Mouse (Mus musculus): ENCODE results near the gene Gm3646. TPM values are rescaled to one million over a fixed set of nuclear protein-coding genes. Genes with fewer than 3 reads are reported as not detected.

Gene Gm3646
- total RNA-seq (2022) = not detected

DNA sequence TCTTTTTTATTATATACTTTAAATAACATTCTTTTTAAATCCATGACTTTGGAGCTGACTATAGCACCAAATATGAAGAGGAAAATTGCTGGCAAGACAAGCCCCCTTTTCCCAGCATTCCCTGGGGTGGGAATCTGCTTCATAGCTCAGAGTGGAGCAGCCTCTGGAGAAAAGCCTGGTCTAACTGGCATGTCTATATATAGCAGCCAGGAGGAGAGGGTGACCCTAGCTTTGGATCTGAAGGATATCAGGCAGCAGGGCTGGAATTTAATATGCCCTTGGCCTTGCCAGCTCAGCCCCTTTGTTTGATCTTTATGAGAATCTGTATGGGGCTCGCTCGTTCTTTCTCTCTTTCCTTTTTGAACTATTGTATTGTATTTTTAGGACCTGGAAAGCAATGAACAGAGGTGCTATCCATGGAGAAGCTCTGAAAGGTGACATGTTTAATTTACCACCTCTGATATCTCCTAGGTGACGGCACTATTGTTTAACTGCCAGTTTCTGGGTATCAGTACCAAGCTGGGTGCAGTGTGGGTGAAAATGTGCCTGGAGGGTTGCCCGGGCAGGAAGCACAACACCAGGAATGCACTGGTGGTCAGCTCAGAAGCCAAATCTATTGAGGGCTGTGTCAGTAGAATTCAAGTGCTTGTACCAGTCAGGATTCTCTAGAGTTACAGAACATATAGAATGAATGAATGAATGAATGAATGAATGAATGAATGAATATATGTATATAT, at the start of gene Gm3646:
Gene Gm3646, minus strand, starts transcription at position 90 of the 737 bp plus-strand sequence.
- DNase-seq (ENCODE audit: low spot score in 2 of 2) = no peak

DNA sequence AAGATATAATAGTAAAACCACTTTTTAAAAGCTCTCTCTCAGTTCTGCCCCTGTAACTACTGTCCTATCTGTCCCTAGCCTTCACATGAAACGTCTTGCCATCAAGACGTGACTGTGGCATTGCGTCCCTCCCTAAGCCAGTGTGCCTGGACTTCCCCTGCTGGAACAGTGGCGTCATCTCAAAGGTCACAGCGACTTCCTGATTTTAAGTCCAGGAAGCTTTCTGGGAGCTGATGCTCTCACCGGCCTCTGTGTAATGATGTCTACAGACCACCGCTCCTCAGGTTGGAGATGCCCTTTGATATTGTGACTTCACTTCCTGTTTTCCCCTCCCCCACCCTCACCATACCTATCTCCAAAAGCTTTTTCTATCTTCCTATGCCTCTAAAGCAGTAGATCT, 41.9 kb upstream of the Gm3646 start:
- DNase-seq (ENCODE audit: low spot score in 2 of 2) = no peak

DNA sequence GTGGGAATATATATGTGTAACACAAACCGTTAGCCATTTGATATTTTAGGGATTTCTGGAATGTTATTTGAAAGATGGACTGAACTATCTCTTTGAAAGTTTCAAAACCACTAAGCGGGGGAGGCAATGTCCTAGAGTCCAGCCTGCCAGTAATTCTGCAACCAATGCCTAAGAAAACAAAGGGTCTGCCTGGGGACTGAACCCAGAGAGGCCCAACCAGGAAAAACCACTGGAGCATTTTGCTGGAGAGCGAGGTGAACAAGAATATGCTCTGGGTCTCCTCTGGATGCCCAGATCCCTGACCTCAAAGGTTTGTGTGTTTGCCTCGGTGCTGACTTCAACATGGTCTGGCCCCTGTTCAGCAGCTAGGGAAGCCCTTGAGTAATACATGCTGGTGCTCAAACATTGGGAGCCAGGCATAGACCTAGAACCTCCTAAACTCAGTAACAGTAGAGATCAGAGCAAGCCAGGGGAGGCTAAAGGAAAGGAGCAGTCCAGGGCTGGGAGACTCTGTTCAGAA, 41.0 kb upstream of the Gm3646 start:
- DNase-seq (ENCODE audit: low spot score in 2 of 2) = no peak

DNA sequence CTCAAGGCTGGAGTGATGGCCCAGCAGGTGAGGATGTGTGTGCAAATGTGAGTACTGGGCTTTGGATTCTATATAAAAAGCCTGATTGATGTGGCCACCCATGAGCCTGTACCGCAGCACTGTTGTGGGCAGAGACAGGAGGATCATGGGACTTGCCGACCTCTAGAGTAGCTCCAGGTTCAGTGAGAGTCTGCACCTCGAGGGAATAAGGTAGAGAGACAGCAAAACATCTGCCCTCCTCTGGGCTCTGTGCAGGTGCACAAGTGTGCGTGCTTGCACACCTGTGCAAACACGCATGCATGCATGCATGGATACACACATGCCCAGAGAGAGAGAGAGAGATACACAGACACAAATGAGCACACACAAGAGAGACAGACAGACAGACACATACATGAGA, 38.2 kb upstream of the Gm3646 start:
- no peak for DNase-seq (ENCODE audit: low spot score in 2 of 2)

DNA sequence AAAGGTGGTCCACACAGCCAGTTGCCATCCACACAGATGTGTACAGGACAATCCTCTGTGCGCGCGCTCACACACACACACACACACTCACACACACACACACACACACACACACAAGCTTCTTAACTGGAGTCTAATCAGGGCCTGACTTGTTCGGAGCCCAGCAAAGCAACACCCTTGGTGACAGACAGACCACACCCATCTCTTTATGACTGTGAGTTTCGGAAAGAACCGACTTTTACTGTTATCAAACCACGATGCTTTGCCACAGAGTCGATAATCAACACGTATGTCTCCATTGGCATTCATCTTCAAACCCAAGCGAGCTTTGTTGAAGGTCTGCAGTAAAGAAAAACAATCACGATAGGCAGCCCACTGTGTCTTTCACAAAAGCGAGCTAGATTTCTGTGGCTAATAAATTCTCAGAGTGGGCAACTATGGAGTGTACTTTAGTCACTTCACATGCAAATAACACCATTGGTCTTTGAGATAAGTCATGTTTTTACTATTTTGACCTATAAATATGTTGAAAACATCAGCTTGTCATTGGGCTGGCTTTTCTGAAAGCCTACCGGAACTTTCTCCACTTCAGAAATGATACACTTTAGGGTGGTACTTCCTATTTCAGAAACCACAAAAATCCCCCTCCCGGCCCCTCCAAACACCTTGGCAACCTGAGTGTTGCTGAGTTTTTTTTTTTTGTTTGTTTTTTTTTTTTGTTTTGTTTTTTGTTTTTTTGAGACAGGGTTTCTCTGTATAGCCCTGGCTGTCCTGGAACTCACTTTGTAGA, 37.3 kb upstream of the Gm3646 start:
- no peak for DNase-seq (ENCODE audit: low spot score in 2 of 2)

DNA sequence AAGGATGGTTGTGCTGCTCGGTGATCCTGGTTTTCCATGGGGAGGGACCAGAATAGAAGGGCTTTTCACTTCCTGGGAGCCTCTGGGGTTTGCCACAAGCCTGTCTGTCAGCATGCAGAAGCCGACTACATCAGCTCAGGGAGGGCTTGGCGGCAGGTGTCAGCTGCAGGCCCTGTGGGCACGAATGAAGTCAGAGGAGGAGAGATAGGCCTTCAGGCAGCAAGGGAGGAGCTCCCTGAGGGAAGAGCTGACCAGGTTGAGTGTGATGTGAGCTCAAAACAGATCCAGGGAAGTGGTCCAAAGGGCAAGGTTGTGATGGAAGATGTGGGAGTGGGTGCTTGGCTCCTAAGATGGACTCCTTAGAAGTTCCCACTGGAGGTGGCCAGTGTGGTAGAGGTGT, 35.7 kb upstream of the Gm3646 start:
- DNase-seq (ENCODE audit: low spot score in 2 of 2) = no peak

DNA sequence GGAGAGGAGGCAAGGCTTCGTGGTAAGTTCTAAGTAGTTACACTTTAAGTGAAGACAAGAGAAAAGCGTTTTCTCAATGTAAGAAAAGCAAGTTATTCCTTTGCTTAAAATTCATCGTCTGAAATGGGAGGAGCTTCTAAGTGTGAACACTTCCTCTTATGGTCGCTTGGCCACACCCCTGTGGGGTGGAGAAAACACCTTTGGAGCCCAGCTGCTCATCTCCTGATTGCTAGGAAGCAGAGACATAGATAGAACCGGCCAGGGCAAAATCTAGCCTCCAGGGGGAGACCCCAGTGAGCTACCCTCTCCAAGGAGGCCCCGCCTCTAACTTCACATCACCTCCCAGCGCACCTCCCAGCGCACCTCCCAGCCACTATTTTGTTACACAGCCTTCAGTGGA, 34.7 kb upstream of the Gm3646 start:
- no peak for DNase-seq (ENCODE audit: low spot score in 2 of 2)

DNA sequence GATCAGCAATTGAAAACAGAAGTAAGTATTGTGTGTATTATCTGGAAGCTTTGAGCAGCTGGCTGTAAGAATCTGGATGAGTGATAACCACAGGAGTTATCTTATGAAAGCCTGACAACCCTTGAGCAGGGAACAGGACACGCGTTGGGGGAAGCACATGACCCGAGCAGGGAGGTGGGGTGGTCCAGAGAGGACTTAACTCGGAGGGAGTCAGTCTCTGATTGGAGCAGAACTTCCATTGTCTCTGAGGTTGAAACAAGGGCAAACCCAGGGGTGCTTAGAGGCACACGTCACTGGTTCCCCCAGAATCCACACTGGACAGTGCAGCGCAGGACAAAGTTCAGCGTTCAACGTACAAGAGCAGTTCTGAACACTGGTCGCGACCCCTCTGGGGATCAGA, 34.1 kb upstream of the Gm3646 start:
- DNase-seq (ENCODE audit: low spot score in 2 of 2) = no peak

DNA sequence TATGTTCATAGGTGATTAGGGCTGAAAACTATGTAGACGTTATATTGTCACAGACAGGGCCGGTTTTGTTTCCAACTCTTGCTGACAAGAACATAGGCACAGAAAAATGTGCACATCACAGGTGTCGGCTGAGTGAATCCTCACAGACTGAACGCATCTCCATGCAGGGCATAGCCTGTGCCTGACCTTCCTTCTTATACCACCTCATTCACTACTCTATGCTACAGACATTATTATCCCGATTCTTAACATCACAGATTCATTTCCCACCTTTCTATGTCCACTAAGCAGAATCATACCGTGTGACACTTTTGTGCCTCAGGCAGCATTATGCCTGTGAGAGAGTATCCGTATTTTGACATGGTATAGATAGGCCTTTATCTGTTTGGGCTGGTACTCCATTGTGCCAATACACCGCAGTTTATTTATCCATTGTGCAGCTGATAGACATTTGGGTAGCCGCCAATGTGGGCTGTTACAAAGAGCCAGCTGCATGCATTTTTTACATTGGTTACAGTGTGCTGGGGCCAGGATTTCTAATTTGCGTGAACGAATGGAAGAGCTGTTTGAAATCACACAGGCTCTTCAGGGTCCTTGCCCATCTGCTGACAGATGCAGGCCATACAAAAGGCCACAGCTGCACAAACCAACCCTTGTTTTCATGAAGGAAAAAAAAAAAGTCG, 33.5 kb upstream of the Gm3646 start:
- DNase-seq (ENCODE audit: low spot score in 2 of 2) = peak in 1 of 2 experiments; percentile 26

DNA sequence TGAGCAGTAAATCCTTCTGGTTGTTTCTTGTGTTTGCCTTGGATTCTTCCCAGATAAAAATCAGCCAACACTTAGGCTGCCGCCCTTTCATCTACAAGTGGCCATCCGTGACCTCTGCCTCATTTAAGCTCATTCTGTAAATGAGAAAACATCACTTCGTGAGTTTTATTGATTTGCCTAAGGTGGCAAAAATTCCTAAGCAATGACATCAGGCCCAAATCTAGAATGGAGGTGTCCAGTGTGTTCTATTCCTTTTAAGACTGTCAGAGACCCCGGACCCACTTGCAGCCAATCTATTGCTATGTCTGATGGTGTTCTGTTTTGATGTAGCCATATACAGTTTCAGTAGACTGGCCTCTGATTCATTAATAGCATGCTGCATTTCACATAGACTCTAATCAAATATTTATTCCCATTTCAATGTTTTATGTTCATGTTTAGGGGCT, 26.5 kb upstream of the Gm3646 start:
- no peak for DNase-seq (ENCODE audit: low spot score in 2 of 2)

DNA sequence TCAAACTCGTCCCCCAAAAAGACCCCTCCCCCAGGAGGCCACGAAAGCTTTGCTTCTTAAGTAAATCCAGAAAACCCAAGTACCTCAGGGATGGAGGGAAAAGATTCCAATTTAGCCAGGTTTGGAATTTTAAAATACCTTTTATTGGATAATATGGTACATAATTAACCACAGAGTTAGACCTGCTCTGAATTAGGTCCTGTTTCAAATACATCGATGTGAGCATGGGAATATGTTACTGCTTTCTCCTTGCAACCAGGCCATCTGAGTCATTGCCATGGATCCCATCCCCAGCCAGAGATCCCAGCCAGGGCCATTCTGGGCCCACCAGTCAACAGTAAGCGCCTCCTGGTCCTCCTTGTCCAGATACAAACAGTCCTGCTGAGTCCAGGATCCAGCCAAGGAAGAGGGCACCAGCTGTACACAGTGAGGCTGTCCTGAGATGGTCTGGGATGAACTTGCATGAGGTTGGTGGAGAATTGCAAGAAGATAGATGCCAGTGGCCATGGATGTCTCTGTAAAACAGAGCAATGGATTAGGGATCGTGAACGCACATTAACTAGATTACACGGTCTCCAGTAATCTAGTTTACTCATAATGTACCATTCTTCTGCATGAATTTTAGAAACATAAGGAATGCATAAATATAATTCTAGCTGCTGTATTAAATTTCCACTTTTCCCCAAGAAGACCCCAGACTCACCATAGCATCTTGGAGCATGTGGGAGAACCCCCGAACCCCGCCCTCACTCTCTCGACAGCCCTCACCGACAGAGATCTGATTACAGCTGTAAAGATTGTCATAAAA, 25.9 kb upstream of the Gm3646 start:
- no peak for DNase-seq (ENCODE audit: low spot score in 2 of 2)

DNA sequence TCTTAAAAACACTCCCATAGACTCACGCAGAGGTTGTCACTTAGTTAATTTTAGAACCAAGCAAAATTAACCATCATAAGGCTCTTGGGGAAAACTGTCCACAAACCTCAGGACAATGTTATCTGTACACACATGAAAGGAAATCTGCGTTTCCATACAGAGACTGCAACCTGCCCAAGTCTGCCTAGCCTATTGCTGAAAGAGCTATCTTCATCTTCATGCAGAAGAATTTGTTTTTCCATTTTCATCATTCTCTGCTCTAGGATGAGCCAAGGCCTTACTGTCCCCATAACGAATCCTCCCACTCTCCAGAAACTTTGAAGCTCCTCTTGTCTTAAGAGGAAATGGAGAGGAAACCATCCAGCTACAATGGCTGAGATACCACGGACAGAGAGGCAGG, 19.8 kb upstream of the Gm3646 start:
- no peak for DNase-seq (ENCODE audit: low spot score in 2 of 2)

DNA sequence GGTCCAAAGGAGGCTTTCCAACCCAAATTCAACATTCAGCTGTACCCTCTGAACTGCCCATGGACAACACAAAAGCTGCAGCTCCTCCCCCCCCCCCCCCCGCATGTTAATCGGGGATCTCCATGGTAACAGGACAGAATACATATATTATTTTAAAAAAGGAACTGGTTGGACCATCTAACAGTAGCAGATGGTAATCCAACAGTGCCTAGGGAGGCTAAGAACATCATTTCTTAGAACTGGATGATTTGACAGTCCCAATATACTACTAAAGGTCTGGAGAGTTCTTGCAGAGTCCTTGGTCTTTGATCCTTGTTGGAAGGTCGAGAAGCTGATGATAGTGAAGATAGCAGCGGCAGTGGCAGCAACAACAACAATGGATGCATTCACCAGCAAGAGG, 19.1 kb upstream of the Gm3646 start:
- DNase-seq (ENCODE audit: low spot score in 2 of 2) = no peak

DNA sequence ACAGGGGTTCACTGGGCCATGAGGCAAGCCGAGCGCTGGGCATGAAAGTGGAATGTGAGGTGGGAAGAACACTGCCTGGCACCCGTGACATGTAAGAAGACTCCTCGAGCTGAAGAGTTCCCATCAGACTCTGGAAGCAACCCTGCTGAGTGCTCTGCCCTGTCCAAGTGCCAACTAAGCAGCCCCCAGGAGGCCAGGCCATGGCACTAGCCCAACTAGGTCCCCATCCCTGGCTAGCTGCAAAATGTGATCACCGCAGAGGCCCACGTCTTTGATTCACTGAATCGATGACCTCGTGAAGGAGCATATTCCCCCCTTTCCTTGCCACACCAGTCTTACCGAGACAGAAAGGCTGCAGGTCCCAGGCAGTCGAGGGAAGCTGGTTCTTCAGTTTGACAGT, 14.5 kb upstream of the Gm3646 start:
- no peak for DNase-seq (ENCODE audit: low spot score in 2 of 2)

DNA sequence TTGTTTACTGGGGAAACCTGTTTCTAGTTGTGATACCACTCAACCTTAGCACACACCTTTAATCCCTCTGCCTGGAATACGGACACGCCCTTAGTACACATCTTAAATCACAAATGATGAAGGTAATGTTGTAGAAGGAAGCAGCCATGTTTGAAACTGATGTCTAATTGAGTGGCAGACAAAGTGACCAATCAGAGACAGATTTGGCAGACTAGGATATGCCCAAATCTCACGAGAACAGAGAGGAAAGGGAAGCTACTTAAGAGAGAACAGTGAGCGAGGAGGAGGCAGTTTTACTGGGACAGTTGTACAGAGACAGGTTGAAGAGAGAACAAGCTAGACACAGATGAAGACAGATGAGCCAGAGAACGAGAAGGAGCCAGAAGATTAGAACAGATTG, 10.6 kb upstream of the Gm3646 start:
- no peak for DNase-seq (ENCODE audit: low spot score in 2 of 2)

DNA sequence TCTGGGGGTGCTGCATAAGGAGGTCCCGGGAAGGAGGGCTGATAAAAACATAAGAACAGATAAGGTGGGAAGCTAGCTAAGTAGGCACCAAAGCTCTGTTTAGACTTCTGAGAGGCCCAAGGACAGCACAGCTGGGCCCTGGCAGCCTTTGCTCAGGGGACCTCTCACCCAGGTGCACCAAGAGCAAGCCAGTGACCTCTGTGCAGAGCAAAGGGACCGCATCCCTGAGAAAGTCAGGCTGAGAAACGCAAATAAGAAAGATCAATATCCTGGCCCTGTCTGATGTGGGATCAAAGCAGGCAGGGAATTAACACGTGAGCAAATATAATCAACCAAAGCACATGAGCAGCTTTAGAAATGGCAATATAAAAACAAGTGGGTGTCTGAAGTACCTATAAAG, 7.9 kb upstream of the Gm3646 start:
- no peak for DNase-seq (ENCODE audit: low spot score in 2 of 2)

DNA sequence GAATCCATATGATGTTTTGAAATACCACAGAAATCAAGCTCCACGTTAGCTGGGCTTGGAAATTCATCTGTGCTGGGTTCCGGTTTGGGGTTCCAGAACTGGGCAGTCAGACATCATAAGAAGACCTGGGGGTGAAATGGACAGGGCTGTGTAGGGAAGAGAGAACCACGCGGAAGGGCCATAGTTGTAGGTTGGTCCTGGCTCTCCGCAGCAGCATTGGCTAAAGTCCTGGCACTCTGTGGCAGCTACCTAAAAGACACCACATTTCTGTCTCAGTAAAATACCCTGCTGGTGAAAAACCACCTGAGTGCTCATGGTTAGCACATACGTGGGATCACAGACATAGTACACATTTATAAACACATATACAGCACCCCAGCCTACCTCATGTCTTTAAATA, 343 bp downstream of the Gm3646 start:
- DNase-seq (ENCODE audit: low spot score in 2 of 2) = no peak

DNA sequence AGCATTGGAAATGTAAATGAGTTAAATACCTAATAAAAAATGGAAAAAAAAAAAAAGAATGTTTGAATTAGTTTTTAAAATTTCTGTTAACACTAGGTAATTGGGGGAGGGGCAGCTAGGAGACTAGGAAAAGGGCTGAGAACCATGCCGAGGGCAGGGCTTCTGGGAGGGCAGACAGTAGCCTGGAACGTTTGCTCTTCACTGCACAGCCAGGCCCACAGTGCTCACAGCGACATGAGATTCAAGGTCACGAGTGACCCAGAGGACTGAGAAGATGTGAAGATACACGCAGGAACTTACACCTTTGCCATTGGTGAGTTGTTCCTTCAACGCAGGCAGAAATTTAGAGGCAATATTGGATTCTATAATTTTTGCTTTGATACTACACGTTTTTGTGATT, 2.2 kb downstream of the Gm3646 start:
- no peak for DNase-seq (ENCODE audit: low spot score in 2 of 2)

DNA sequence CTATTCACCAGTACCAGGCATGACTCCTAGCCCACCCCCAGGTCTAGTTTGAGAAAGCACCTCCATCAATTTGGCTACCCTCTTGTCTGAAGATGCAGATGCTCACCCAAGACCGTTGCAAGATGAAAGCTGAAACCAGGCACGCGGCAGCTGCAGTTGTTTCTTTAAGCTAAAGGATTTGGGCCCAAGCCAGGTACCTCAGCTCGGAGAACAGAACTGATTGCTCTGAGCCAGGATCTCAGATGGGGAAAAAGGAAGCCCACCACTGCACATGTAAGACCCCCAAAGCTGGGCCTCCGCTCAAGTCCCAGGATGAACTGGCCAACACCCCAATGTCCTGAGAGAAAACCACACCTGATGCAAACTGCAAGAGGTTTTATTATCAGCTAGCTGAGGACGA, 7.6 kb downstream of the Gm3646 start:
- DNase-seq (ENCODE audit: low spot score in 2 of 2) = no peak

DNA sequence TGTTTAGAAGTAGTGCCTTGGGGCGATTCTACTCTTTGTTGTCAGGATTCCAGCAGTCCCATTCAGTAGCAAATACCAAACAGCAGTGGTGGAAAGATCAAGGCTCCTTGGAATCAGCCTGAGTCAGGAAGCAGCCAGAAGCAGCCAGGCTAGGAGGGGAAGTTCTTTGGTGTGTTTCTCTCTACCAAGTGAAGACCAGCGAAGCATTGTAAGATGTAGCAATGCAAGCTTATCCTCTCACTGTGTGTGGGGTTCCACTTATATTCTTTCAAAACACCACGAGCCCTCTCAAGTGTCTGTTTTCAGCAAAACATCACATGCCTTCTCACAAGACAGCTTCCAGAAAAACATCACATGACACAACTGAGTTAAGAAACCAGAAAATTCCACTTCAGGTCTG, 8.4 kb downstream of the Gm3646 start:
- DNase-seq (ENCODE audit: low spot score in 2 of 2) = no peak

DNA sequence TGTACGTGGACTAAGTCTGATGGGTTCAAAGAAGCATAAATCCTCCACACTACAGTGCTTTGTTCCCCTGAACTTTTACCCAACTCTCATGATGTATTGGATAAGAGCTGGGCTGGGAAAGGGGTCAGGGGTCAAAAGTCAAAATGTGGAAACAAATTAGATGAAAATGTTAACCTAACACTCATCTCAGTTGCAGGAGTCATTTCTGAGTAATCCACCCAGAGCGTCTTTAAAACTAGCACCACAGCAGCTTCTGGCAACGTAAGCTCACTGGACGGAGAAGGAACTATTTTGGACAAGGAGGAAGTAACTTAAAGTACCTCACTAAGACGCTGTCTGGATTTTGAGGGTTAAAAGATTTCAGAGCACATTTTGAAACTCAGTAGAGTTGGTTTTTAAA, 20.5 kb downstream of the Gm3646 start:
- DNase-seq (ENCODE audit: low spot score in 2 of 2) = no peak
